Mouse (Mus musculus) CD4-positive, CD25-positive, alpha-beta regulatory T cell, adult 2 months (primary cell): ENCODE data around the gene Mllt10.

Experiments
- DNase-seq: peaks from one replicate; pipeline ENCODE4 v3.0.0-alpha.2; 2012; ENCODE audit warnings: low read depth, low spot score

Gene Mllt10

DNA sequence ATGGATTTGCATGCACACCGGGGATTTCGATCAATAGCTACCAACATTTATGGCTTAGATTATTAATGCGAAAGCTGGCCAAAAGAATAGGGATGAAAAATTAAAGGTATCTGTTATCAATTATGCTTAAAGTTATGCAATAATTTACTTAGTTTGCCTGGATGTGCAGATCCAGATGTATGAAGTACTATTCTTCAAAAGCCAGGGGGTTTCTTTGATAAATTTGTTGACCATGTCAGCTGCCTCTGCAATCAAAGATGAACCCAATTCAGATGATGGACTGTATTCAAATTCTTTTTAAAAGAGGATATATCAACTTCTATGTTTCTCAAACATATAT is 3.2 kb upstream of the Mllt10 start:
- no peak for DNase-seq

DNA sequence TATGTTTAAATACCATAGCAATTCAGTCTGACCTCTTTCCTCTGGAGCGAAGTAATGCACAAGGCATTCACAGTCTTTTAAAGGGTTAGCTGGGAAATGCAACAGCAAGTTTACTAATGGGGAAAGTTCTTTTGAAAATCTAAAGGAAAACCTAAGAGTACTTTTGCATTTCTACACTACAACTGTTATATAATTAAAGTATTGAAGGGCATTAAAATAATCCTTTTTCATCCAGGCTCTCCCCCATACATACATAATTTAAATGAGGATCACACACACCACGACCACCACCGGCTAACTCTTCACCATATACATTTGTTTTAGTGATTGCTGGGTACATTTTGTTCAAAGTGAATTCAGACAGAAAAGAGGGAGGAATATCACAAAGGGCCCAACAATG is 2.5 kb upstream of the Mllt10 start:
- no peak for DNase-seq

DNA sequence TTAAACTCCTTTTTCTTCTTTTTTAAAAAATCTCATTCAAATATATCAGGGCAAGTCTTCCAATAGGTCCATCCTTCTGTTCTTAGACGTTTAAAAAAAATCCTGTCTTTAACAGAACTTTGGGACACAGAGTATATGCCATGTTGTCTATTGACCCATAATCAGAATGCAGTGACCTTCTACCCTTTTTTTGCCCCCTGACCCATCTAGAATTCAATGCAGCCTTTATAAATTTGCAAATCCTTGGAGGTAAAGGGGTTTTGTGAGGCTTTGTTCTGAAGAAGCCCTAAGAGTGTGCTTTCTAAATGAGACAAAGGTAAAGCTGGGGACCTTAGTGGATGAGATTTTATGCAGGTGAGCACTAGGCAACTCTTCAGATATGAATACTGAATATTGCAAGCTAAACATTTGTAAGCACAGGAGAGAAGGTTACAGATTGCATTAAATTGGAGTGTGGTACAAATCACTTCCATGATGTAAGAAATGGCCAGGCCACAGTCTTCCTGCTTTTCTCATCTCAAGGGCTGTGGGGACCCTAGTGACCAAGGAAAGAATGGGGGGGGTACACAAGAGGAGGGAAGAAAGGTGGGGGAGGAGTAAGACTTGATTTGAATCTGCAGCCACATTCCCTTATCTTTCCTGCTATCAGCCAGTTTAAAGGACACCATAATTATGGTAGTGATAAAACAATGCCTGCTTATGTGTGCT is 1.6 kb upstream of the Mllt10 start:
- DNase-seq: no peak

DNA sequence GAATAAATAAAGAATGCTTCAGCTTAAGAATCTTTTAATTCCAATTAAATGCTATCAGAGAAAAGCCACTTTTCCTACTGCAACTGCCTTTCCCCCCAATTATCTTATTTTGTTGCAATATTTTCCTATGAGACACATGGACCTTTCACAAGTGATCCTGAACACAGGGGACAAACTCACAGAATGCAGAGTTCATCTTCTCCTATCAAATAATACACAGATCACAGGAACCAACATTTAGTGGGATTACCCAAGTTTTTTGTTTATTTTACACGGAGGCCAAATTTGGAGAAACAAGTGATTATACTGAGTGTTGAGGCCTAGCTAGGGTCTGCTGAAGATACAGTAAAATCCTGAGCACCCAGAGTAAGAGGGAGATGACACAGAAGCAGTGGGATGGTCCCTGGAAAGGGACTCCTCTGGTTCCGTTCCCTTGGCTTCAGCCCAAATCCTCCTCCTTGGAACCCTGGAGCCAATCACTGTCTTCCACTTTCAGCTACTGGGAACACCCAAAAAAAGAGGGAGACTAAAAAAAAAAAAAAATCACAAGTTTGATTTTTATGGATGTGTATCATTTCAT is 996 bp upstream of the Mllt10 start:
- DNase-seq: no peak

DNA sequence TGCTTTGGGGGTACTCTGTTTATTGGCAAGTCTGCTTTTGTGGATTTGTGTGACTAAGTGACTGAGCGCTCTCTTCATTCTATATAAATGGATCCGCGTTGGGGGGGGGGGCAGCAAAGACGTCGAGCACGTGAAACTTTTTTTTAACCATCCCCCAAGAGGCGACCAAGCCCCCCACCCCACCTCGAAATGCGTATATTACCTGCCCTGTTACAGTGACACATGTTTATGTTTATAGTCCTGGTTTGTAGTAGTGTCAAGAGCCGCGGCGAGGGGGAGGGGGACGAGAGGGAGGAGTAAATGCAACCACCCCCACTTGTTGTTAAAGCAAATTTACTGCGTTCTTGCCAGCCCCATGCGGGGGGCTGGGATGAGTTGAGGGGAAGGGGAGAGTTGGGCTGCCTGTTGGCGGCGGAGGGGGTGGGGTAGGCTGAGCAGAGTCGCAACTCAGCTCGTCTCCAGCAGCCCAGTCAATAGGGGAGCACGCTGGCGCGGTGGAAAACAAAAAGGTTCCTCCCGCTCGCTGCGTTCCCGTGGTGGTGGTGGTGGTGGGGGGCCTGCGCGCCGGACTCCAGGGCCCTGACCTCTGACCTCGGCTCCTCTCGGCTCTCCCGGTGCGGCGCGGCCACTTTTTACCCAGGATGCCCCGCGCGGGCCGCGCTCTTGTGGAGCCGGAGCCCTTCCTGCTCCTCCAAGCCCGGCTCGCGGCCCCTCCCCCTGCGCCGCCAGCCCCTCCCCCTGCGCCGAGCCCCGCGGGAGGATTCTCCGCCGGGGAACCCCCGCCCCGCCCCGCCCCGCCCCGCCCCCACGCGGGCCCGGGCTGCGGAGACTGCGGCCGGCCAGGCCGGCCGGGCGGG is 1.1 kb downstream of the Mllt10 start:
- DNase-seq: peak; percentile 95

DNA sequence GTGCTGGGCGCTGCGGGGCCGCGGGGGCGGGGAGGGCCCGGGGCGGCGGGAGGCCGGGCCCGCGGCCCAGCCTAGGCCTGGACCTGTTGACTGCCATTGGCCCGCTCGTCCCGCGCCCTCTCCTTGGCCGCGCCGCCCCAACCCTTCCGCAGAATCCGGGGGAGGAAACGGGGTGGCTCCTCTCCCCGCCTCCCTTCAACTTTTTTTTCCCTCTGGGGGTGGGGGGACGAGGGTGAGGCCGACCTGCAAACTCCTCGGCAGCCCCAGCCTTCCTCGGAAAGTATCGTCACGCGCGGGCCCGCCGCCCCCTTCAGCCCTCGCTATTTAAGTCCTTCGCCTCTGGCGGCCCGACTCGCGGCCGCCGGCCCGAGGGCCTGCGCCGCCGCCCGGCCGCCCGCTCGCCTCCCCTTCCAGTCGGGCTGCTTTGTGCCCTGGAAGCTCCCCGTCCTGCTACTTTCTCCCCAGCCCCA is 1.8 kb downstream of the Mllt10 start:
- peak; percentile 94 for DNase-seq

DNA sequence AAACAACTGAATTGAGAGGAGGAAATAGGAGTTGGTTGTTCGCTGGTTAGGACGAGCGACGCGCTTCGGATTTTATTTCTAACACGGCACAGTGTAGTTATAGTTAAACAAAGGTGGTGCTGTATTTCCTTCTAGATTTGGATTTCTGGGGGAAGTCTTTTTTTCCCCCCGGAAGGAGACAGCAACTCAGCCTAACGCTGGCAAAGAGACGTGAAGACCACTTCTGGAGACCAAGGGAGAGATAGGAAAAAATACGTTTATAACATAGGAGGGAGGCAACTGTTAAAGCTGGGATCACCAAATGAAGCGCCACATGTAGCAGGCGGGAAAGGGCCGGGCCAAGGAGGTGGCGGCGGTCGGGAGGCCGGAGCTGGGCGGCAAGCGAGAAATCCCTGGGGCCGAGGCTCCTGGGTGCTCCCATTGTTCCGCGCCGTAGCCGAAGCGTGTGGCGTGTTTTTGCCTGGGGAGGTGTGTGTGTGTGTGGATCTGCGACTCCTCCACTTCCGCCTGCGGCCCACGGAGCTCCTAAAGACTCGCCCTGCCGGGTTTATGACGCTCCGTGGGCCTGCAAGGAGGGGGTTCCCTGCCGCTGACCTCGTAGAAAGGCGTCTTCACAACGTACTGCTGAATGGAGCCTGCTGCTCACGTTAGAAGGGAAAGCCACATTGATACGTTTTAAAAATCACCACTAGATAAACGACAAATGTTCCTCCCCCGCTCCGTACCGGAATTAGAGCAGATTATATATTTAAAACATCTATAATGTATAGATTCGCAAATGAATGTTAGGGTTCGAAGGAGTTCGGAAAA is 2.5 kb downstream of the Mllt10 start:
- peak; percentile 76 for DNase-seq

DNA sequence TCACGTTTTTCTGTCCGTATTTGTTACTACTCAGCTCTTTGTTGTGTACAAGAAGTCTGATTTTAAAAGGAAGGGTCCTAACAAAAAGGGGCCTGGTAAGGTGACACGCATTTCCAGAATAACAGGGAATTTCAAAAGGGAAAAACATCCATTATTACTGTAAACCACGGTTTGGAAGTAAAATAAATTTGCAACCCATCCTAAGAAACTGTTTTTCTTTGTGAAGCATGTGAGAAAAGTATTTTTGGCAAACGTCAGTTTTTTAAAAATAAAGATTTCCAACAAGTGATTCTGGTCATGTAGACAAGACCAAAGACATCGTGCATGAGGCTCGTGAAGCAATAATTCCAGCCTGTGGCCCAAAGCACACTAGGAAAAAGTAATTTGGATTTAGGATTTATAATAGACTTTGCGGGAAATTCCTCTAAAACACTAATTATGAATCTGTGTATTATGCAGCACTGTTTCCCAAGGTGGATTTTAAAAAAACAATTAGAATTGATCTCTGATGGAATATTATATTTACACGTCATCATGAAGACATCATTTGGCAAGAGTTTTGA is 3.2 kb downstream of the Mllt10 start:
- no peak for DNase-seq

DNA sequence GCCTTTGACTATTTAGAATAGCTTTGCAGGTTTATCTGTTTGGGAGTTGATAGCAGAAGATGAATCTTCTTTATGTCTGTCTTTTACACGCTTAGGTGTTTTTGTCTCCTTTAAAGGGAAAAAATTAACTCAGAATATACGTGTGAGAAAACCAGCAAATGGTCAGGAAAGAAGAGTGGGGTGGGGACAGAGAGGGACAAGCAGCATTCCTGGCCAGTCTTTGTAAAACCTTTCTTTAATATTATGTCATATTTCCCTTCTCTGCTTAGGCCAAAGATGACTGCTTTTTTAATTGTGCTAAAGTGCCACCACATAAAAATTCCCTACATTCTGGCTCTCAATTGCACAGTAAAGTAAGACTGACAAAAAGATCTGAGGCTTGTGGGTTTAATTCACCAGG is 4.0 kb downstream of the Mllt10 start:
- no peak for DNase-seq

DNA sequence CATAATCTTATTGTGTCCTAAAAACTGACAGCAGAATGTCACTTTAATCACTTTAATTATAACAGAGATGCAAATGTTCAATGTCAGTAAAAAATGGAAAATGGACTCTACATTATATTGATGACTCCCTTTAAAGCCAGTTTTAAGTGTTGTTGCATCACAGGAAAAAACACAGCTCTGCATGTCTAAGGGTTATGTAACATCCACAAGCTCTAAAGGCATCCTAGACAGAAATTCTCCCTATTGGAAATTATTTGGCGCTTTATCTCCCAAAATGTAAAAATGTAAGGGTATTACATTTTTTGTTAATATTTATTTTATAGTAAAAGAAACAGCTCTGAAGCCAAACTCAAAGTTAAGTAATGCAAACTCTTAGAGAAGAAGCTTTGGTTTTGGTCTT is 4.9 kb downstream of the Mllt10 start:
- DNase-seq: no peak

DNA sequence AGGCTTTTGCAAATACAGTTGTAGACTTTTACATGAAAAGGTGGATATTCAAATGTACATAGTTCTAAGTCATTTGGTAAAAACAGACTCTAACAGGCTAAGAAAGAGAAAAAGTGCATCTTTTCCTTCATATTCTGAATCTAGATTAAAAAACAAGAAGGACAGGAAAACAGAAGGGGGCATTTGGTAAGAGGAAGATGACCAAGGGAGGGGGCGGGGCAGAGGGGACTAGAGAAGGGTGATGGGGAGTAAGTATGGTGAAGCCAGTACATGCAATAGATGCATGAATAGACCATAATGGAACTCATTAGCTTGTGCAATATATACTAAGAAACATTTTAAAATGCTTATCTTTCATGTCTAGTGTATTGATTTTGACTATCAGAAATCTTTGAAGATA is 5.4 kb downstream of the Mllt10 start:
- no peak for DNase-seq

DNA sequence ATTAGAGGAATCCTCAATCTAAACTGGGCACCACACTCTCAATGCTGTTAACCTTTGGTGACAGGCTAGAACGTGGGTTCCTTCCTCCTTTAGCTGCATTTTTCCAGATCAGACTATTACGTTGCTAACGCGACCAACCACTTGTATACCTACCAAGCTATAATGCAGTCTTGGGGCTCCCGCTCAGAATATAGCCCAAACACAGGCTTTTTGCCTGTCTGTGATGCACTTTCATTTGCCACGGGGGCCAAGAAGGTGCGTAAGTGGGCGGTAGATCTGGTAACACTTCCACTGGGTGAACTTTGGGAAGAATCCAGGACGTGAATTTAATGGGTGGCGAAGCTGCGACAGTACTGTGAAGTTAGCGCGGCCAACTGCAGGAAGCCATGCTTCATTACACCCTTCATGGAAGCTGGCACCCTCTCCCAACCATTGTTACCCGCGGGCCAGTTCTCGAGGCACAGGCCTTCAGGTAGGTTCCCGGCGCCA is 8.8 kb downstream of the Mllt10 start:
- peak; percentile 76 for DNase-seq

DNA sequence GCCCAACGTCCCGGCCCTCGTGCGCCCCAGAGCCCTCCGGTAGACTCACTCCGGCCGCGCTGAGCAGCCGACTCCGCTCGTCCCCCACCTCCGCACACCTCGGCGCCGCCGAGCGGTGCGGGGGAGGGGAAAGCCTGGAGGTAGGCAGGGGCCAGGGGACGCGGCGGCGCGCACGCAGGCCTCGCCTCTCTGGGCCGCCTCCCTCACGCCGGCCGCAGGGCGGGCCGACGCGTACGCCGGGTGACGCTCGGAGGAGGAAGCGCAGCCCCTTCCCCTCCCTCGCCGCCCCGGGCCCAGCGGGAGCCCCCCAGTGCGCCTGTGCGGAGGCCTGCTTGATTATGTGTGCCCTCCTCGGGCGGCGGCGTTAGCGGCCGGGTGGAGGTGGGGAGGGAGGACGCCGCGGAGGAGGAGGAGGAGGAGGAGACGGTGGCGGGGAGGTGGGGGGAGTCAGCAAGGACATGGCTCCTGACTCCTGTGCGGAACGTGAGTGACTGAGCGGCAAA is 9.4 kb downstream of the Mllt10 start:
- DNase-seq: peak; percentile 96

DNA sequence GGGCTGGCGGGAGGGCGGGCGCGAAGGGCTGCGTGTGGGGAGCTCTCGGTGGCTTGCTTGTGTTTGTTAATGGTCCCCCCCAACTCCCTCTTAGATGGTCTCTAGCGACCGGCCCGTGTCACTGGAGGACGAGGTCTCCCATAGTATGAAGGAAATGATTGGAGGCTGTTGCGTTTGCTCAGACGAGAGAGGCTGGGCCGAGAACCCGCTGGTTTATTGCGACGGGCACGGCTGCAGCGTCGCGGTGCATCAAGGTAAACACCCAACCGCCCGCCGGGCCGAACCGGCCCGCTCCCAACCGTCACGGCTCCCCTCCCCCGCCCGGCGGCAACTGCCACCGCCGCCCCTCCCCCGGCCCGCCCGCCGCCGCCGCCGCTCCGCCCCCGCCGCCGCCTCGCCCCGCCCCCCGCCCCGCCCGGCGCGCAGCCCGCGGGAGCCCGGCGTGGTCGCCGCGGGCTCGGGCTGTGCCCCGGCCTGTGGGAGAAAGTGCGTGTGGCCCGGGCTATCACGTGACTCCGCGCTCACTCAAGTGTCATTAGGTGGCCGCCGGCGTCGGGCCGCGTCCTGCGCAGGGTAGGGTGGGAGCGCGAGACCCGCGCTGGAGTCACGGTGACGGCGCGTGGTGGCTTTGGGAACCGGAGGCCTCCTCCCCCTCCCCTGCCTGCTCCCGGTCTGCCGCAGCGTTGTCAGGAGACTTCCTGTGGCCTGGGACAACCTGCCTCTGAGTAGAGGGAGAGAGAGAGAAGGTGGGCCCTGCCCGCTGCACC is 10.1 kb downstream of the Mllt10 start:
- peak; percentile 84 for DNase-seq

DNA sequence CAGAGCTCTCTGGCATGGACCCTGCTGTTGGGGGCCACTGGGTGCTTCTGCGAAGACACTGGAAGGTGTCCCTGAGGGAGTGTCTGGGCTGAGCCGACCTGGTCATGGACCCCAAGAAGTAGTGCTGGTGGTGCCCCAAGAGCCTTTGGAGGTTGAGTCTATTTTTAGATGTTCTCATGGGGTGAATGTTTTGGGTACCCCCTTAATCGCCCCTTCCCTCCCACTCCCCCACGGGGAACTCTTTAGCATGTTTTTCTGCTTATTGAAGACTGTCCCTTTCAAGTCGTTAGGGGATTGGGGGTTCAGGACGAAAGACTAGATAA is 10.6 kb downstream of the Mllt10 start:
- no peak for DNase-seq

DNA sequence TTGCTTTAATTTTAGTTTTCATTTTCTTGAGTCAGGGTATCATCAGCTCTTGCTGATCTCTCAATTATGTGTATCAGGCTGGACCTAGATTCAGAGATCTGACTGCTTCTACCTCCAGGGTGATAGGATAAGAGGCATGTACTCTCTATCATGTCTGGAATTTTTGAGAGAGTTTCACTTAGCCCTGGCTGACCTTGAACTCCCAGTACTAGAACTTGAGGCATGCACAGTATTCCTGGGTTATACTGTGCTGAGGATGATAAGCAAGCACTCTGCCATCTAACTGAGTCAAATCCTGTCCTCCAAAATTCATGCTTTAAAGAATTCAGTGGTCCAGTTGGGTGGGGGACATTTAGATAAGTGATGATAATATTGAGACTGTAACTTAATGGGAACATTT is 11.4 kb downstream of the Mllt10 start:
- DNase-seq: peak; percentile 5

DNA sequence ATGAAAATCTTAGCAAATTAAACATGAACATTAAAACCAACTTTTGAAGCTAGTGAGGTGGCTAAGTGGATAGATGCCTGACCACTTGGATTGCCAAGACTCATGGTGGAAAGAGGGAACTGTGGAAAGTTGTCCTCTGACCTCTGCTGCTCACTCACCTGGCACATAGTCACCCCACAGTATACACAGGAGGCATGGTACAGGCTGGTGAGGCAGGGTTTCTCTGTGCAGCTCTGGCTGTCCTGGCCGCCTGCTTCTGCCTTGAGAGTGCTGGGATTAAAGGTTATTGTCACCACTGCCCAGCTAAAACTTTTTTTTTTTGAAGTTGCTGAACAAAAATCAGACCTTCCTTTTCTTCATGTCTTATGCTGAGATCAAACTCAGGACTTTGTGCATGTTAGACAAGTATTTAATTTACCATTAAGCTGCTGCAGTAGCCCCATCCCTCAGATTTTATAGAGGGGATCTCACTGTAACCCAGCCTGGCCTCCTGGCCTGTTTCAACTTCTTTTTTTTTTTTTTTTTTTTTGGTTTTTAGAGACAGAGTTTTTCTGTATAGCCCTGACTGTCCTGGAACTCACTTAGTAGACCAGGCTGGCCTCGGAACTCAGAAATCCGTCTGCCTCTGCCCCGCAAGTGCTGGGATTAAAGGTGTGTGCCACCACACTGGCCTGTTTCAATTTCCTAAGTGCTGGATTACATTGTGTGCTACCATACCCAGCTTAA is 13.2 kb downstream of the Mllt10 start:
- no peak for DNase-seq

DNA sequence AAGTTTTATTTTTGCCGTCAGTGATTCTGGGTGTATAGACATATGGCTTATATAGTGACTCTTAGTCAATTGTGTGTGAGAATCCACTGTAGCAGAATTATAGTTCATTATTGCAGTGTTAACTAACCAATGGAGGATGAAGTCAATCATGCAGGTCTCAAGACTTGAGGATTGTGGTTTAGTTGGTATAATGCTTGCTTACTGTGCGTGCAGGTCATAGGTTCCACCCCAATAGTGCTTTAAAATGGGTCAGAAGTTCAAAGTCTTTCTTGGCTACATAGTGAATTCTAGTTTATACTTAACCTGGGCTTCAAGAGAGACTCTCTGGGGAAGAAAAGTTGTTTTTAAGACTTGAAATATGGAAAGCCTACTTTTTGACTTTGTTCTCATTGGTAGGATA is 16.9 kb downstream of the Mllt10 start:
- no peak for DNase-seq

DNA sequence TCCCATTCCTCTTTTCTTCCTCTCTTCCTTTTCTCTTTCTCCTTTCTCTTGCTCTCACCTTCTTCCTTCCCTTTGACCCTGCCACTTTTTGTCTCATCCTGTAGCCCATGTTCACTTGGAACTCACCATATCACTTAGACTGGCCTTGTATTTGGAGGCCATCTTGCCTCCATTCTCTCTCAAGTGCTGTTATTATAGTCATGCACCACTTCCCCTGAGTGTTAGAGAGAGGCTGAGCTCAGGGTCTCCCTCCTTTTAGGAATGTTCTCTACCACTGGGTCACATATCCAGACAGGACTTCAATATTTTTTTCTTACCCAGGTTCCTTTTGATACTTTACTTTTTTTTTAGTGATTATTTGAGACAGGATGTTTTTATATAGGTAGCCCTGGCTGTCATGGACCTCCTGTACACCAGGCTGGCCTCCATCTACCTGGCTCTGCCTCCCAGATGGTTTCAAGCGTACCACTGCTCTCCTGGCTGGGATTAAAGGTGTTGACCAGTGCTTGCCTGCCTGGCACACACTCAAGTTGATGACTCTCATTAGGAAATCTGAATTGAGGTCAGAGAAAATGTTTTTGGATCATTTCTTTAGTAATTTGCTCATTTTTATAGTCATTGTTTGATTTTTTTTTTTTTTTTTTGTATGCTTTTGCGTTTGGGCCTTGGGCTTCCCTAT is 25.3 kb downstream of the Mllt10 start:
- no peak for DNase-seq
